Mouse (Mus musculus) urinary bladder, postnatal 4 days (tissue): ENCODE data around the gene Acsbg2.

Experiments used
- DNase-seq, 2 experiments: peaks; one replicate each; pipeline ENCODE4 v3.0.0; 2021 to 2022; ENCODE audit warnings: low spot score in 2 of 2

The Acsbg2 gene

DNA sequence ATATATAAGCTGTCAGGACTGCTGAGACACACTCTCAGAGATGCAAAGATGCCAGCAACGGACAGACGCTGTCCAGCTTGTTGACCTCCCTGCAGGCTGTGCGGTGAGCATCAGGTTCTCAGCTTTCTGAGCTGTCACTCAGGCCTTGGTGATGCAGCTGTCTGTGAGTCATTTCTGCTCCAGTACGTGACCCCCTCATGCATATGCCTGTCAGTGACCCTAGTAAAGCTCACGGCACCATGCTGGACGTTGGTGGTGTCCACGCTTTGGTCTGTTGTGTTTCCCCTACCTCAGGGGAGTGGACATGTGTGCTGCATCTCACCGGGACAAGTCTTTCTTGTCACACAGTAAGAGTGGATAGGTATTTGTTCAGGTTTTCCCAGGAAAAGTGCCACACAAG is 2.5 kb downstream of the Acsbg2 start:
- DNase-seq: no peak

DNA sequence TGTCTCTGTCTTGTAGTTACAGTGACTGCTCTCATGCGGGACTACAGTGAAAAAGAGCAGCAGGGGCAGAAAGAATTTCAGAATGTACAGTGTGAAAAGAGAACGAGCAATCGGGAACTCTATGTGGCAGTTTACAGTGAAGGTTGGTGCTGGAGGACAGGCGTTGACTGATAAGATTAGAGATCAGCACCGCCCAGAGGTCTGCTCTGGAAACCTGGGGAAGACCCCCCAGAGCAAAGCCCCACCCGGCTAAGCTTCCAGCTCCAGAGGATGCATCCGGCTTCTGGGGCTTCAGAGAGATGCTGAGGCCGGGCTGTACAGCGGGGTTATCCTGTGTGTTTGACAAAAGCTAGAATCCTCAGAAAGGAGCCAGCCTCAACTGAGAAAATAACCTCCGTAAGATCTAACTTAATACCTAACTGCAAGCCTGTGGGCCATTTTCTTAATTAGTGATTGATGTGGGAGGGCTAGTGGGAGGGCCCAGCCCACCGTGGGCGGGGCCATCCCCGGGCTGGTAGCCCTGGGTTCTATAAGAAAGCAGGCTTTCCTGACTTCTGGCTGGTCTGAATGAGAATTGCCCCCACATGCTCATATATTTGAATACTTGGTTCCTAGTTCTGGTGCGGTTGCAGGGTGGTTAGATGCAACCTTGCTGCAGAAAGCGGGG is 3.8 kb downstream of the Acsbg2 start:
- no peak for DNase-seq

DNA sequence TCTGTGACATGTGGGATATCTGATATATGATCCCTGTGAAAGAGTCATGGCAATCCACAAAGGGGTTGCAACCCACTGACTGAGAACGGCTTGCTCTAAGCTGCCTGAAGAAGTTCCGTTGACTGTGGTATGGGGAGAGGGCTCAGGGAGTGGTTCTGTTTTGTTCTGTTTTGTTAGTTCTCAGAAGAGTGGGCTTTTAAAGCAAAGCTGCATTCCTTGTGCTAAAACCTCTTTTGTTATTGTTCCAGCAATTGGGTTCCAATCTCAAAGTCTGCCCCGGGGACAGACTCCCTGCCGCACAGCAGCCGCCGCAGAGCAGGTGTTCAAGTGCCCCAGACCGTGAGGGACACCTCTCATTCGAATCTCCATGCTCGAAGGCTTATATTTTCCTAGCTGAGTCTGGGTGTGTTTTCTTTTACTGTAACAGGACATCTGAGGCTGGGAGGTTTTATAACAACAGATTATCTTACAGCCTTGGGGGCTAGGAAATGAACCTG is 4.7 kb downstream of the Acsbg2 start:
- no peak for DNase-seq

DNA sequence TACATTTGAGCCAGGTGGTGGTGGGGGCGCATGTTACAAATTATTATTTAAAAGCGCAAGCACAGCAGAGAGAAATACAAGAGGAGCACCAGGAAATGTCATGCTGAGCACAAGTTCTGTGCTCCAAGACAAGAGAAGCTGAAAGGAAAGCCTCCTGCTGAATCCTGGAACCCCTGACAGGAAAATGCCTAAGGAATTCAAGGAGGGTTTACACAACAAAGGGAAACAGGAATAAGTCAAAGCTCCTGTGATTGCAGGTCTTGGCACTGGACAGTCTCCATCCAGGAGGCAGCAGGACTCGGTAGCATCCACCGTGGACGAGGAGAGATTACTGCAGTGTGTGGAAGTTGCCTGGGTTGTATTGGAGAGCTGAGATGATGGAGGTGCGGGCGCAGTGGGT is 8.2 kb downstream of the Acsbg2 start:
- DNase-seq: no peak

DNA sequence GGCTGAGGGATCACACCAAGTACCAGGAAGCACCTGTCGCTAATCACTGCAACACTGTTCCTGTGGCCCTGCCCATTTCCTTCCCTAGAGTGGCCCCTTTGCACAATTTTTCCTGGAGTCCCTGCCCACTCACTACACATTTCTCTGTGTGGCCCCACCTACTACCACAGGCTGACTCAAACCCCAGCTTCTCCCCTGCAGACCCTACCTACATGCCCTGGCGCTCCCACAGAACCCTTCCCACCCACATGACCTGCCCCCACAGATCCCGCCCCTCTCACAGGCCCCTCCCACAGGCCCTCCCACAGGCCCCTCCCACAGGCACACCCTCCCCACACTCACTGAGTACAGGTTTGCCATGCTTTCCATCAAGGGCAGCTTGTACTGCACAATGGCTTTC is 13.1 kb downstream of the Acsbg2 start:
- no peak for DNase-seq

DNA sequence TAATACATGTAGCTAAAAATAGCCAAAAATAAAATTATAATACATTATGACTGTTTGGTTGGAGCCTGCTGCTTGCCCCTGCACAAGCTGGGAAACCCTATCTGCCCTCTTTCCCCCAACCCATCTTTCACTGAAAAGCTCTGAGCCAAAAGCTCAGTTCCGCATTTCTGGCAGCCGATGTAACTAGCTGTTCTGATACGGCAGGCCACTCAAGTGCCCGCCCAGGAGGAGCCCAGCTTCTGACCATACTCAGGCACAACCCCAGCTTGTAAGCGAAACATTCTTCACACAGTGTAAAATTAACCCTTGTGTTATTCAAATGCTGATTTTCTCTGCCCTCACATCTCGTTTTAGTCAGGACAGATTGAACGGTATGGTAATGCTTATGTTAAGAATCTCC is 15.3 kb downstream of the Acsbg2 start:
- no peak for DNase-seq

DNA sequence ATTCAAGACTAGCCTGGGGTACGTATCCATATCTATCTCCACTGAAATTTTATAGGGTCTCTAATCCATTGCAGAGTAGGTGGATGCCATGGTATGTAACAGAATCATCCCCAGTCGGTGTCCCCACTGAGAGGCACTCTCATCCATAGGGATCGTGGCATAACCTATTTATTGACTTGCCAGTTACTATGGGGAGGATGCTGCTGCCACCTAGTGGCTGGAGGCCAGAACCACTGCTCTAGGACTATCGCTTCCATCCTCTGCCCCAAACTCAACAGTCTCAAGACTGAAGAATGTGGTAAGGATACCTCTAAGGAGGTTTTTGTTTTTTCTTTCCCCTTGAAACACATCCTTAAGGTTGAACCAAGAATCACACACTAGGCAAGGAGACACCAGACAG is 16.0 kb downstream of the Acsbg2 start:
- peak; percentile 31 to 69 for DNase-seq

DNA sequence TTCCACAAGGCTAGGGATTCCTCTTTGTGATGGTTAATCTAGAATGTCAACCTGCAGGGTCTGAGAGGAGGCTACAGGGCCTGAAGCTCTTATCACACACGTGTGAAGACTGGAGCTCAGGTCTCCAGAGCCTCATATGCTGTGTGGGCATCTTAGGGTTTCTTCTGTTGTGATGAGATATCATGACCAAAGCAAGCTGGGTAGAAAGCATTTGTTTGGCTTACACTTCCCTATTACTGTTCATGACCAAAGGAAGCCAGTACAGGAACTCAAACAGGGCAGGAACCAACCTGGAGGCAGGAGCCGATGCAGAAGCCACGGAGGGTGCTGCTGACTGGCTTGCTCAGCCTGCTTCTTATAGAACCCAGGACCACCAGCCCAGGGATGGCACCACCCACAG is 18.8 kb downstream of the Acsbg2 start:
- no peak for DNase-seq

DNA sequence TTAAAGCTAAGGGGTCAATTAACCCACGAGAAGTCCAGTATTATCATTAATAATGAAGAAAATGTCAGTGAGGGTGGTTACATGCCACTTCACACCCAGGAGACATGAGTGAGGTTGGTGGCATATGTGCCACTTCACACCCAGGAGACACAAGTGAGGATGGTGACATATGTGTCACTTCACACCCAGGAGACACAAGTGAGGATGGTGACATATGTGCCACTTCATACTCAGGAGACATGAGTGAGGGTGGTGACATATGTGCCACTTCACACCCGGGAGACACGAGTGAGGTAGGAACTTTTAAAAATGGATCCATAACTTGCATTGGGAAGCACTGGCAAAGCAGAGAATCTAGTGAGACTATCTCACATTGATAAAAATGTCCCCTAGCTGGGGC is 23.1 kb downstream of the Acsbg2 start:
- no peak for DNase-seq

DNA sequence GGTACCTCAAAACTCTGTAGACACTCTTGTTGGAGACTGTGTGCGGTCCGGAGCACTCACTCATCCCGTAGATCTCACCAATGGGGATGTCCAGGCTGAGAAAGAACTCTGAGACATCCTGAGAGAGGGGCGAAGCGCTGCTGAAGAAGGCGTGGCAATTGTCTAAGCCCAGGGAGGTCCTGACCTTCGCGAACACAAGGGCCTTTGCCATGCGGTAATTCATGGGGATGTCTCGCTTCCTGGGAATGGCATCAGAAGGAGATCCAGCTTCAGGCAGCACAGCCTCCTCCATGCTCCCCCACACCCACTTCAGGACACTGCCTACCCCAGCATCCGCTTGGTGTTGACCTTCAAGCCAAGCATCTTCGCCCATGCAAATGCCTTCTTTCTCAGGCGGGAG is 24.5 kb downstream of the Acsbg2 start:
- no peak for DNase-seq

DNA sequence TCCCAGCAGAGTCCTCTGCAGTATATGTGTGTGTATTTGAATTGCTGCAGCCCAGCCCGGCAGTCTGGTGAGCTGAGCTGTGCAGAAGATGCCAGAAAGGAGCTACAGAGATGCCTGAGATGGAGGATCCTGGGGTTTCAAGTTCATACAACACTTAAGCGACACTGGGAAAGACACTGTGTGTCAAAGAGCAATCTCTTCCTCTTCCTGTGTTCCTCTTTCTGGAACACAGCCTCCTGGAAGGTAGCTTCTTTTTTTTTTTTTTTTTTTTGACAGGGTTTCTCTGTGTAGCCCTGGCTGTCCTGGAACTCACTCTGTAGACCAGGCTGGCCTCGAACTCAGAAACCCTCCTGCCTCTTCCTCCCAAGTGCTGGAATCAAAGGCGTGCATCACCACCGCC is 25.5 kb downstream of the Acsbg2 start:
- no peak for DNase-seq

DNA sequence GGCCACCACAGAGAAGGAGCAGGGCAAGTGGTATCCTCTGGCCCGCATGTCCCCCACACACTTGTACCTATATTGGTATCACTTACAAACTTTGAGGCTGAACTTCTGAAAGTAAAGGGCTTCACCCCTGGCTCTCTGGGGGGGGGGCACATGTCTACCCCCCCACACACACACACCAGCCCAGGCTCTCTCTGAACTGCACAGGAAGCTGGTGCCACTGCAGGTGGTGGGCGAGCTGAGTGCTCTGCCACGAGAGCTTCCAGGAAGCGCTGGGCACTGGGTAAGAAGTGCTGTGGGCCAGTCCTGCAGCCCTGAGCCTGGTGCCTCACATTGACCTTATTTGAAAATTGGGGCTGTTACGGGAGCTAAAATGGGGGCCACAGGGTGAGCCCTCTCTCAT is 30.6 kb downstream of the Acsbg2 start:
- no peak for DNase-seq

DNA sequence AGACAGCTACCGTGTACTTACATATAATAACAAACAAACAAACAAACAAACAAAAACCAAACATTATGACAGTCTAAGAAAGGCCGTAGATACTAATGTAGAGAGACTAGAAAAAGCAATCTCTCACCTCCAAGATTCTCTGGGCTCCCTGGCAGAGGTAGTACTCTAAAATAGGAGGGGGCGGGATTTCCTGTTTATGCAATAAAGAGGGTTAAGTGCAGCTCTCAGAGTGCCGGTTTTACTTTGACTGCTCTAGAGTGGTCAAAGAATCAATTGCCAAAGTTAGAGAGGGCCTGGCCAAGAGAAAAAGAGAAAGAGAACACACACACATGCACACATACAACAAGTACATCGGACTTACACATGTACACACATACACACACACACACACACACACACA is 32.1 kb downstream of the Acsbg2 start:
- DNase-seq: no peak

DNA sequence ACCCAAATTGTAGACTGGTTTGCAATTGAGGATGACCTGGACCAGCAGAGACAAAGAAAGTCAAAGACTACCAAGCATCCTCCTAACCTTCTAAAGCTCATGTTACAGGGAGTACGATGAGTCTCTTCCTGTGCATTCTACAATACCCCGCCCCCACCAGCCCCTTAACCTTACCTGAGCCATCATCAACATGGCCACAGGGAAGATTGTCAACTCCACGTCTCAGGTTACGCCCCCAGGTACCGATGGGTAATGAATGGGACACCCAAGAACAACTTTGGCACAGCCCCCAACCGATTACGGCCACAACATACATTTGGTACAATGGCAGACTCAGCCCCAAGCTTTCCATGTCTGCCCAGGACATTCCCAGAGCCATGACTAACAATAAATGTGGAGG is 33.7 kb downstream of the Acsbg2 start:
- DNase-seq: no peak

DNA sequence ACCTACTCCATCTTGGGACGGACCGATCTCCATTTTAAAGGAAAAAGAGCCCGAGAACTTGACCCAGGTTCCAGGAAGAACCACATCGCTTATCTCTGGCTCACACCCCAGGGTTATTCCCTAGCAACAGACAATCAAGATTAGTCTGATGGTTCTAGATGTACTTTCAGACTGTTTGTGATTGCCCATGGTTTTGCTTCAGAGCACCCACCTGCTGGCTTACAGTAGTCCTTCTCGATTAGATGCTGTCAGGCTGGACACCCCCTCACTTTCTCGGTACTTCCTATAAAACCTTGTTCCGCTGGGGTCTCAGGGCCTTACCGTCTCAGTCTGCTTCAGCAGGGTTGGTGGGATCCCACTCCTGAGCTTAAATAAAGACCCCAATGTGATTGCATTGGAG is 37.9 kb downstream of the Acsbg2 start:
- no peak for DNase-seq

DNA sequence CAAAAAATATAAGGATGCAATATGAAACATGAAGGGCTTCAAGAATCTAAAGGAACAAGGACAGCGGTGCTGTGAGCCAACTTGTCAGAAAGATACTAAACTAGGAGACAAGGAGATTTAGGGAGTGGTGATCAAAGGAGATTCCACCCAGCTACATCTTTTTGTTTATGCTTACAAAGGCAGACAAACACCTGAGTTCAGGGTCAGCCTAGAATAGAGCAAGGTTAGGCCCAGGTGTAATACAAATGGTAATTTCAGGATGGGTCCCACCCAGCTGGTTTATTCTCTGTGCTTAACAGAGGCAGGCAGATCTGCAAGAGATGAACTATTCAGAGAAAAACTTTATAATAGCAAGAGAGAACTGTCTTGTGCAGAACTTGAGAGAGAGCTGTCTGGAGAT is 40.9 kb downstream of the Acsbg2 start:
- DNase-seq: no peak

DNA sequence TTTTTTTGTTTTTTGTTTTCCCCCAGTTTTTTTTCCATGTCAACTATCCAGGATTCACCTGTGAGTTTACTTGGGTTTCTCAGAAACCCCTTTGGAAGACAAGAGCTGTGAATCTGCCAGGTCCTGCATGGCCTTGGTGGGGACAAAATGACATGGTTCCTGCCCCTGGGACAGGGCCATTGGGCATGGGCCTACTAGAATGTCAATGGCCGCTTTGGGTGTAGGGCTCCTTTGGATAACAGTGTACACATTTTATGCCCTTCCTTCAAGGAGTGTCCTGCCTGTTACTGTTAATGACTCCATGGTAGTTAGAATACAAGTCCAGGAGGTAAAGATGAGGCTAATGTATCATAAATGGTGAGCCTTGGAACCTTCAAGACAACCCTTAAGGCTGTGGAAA is 41.3 kb downstream of the Acsbg2 start:
- no peak for DNase-seq

DNA sequence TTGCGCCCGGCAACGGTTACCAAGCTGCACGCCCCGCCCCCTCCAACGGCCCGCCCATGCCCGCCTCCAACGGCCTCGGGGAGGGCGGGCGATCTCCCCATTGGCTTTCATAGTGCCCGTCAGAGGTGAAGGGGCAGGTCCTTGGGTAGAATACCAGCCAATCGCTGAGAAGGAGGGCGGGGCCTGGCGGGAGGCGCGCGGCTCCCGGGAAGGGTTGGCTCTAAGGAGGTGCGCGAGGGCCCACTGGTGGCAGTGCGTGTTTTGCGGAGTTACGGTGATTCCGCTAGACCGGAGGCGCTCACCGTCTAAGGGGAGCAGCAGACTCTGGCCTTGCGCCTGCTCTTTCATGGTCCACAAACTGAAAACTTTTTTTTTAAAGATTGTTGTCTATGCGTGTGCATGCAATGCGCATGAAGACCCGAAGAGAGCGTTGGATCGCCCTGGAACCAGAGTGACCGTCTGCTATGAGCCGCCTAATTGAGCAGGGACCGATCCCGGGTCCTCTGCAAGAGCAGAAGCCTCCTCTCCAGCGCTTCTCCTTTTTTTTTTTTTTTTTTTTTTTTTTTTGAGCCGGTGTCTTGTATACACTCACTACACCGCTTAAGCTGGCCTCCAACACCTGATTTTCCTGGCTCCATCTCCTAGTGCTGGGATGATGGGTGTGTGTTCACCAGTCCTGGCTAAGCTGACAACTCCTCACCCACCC is 43.0 kb downstream of the Acsbg2 start:
- DNase-seq: peak; percentile 99

DNA sequence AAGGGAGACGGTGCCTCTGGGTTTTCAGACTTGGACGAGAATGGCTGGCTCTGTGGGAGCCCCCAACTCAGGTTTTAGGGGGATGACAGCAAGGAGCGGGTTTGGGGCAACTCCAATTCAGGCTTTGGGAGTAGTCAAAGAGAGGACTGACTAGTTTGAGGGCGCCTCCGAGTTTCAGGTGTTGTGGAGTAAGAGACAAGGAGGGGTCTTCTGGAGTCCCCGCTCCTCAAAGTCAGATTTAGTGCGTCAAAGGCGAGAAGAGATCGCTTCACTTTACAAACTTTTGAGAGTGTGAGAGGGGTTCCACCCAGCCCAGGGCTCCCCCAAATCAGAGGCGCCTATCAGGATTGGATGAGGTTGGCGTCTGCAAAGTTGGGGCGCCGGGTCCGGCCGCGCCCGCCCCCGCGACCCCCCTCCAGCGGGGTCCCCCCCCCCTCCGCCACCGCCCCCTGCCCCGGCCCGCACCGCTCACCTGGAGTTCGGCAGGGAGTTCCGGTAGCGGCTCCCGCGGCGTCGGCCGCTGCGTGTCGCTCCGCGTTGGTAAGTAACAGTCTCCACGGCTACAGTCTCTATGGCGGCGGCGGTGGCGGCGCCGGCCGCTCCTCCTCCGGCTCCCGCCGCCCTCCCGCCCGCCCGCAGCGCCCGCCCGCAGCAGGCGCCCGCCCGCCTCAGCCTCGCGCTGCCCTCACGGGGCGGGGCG is 43.7 kb downstream of the Acsbg2 start, which contains the start of gene Rfx2:
Gene Rfx2 (minus strand): TSS at position 603 of the 700 bp plus-strand sequence.
- no peak for DNase-seq

DNA sequence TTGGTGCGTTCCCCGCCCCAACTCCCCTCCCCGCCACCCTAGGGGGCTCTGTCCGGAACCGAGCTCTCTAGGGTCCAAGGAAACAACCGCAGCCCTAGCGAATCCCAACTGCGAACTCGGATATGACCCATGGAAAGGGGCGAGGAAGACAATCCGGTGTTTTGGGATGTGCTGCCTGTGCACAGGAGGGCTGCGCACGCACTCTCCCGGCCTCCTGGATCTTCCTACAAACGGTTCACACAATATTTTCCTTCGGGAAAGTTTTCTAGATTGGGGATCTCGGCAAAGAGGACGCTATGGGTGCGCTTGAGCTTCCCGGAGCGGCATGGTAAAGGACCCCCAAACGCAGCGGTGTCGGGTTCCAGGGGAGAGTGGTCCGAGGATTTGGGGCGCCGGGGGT is 44.5 kb downstream of the Acsbg2 start:
- no peak for DNase-seq

DNA sequence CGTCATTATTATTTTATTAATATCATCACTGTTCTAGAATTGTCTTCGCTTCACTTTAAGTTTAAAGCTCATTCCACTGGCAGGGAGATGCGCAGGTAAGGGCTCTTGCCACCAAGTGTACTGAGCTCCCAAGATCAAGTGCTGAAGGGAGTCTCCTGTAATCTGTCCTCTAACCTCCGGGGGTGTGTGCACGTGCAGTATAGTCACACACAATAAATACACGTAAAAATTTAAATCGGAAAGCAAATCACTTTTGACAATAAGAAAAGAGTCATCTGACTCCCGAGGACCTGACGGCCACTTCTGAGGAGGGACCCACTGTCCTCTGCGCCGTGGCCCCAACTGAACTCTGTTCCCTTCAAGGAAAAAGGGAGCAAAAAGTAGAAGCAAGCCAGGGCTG is 45.1 kb downstream of the Acsbg2 start:
- DNase-seq: no peak

DNA sequence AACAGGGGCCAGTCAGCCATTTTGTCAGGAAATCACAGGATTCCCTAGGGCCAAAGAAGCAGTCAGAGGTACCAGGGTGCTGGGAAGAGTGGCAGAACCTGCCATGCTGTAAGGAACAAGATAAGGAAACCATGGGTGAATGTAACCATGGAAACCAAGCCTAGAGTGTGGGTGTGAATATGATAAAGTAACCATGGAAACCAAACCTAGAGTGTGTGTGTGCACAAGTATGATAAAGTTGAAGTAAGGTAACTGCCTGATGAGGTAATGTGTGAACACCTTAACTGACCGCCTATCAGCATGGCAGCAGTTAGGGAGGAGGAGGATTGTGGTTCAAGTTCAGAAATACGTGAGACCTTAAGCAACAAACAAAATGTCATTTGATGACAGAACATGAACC is 47.5 kb downstream of the Acsbg2 start:
- DNase-seq: no peak

DNA sequence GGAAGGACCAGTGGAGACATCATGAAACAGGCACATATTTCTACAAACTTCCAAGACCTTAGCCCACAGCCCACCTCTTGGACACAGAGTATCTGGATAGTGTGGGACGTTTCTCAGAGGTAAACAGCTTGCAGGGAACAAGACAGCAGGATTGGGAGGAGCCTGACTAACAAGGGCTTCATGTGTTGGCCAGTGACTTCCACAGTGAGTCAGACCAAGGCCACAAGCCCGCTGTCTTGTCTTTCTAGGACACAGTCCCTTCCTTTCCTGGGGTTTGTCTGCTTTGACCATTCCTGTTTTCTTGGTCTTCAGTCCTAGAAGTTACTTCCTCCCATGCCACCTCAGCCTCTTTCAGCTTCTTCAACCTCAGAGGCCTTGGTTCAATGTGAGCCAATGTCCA is 50.9 kb downstream of the Acsbg2 start:
- no peak for DNase-seq
